Mouse (Mus musculus): ENCODE measurements around the gene Txndc15.

Gene Txndc15

GRCm38 (mm10) chr13:55721516-55721915 lies 7.1 kb downstream of the Txndc15 start:
- TF ChIP-seq GATA4 (IDR thresholded peaks at IDR 0.05; ENCODE audit: insufficient replicate concordance, low read length) = no peak

DNA sequence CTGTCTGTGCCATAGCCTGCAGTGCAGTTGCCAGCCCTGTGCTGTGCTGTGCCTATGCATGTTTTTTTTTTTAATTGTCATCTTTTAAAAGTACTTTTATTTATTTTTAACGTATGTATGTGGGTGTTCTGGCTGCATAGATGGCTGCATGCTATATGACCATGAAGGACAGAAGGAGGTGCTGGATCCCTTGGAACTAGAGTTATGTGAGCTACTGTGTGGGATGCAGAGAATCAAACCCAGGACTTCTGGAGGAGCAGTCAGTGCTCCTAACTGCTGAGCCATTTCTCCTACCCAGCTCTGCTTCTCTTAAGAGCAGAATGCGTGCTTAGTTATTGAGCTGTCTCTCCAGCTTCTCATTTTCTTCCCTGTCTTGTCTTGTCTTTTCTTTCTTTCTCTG lies 7.5 kb downstream of the Txndc15 start:
- no peak for TF ChIP-seq GATA4 (IDR thresholded peaks at IDR 0.05; ENCODE audit: insufficient replicate concordance, low read length)

DNA sequence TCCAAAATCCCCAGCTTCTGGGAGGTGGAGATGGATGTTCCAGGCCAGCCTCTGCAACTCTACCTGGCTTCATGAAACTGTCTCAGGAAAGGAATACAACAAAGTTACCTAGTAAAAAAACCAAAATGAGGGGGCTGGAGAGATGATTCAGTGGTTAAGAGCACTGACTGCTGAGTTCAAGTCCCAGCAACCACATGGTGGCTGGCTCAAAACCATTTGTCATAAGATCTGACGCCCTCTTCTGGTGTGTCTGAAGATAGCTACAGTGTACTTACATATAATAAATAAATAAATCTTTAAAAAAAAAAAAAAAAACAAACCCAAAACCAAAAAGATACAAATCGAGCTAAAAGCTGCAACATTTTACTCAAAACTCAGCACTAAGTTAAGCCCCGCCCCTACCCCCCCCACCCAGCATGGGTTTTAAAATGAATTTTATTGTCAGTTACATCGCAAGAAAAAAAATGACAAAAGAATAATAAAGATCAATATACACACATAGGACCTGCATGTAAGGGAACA lies 12.2 kb downstream of the Txndc15 start:
- TF ChIP-seq GATA4 (IDR thresholded peaks at IDR 0.05; ENCODE audit: insufficient replicate concordance, low read length) = no peak

DNA sequence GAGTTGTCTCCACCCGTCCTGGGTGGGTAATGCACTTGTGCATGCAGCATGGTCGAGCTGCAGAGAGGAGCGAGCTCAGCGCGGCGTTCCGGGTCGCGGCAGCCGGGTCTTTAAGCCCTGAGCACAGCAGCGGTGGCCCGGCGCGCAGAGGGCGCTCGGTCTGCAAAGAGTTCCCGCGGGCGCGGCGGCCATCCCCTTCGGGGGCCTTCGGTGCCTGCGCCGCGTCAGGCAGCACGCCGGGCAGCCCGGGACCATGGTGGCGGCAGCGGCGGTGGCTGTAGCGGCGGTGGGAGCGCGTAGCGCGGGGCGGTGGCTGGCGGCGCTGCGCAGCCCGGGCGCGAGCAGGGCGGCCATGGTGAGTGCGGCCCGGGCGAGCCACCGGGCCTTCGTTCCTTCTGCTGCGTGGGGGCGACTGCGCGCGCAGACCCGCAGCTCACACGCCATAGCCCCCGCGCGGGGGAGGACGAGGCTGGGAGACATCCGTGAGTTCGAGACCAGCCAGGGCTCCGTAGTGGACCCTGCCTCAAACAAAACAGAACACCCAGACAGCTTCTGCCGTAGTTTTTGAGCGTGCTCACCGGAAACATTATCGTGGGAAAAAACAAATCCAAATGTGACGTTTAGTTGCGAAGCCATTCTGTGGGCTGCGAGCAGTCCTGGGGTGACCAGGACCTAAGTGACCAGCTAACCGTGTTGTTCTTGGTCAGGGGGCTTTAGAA lies 12.8 kb downstream of the Txndc15 start, which contains the start of gene Pcbd2:
TSS of gene Pcbd2 (plus strand) at position 249 of the 719 bp plus-strand sequence.
- no peak; the same call in 1 of the 2 replicates for TF ChIP-seq GATA4 (IDR thresholded peaks at IDR 0.05; ENCODE audit: insufficient replicate concordance, low read length)

- no peak for TF ChIP-seq GATA4 (IDR thresholded peaks at IDR 0.05; ENCODE audit: insufficient replicate concordance, low read length)
Observed at GRCm38 (mm10) chr13:55727839-55728238, 13.4 kb downstream of the Txndc15 start.

- no peak for TF ChIP-seq GATA4 (IDR thresholded peaks at IDR 0.05; ENCODE audit: insufficient replicate concordance, low read length)
Observed at GRCm38 (mm10) chr13:55730716-55731115, 16.3 kb downstream of the Txndc15 start.

GRCm38 (mm10) chr13:55732121-55732520 lies 17.7 kb downstream of the Txndc15 start:
- TF ChIP-seq GATA4 (IDR thresholded peaks at IDR 0.05; ENCODE audit: insufficient replicate concordance, low read length) = no peak

DNA sequence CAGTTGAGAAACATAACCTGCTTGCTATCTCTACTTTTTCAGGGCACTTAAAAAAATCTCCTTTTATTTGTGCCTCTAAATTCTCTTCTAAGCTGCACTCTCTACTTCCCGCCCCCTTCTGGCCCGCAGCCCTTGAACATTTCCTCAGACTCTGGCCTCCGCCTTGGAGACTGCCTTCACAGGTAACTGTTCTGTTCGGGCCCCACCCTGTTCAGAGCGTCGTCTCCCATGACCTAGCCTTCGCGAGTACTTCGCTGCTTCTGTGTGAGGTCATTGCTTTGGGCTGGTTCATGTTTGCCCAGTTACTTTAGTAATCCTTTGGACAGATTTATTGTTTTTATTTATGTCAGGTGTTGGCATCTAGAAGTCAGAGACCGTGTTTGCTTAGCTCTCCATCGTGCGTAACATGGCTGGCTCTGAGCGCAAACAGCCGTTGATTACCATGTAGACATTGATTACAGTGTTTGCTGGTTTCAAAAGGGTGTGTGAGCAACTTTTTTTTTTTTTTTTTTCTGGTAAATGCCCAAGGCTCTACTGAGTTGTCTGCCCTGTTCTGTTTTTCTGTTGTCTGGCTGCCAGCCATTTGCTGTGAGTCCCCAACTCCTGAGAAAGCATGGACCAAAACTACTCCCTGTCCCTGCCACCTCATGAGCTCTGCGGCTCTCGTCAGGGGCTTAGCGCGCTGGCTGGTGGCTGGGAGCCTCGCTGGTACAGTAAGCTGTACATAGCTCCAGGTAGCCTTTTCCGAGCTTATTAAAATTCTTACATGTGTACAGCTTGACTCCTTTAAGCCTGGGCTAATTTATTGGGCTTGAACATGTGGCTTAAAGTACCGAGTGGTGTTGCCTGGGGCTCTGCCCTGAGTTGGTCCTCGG lies 19.4 kb downstream of the Txndc15 start:
- TF ChIP-seq GATA4 (IDR thresholded peaks at IDR 0.05; ENCODE audit: insufficient replicate concordance, low read length) = no peak

DNA sequence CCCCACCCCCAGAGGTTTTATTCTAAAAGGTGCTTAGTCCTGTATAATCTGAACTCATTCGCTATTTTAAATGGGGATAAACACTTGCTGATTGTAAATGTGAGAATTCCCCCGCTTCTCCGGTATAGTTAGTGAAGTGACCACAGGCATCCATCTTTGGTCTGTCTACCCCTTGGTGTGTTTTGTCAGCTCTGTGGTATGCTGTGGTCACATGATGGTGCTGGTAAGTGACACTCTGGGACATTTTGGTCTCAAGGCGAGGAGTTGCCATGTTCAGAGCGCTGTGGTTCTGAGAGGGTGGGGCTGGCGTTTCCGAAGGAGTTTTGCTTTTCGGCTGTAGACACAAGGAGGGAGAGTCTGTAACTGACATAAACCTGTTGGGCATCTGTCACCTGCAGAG lies 23.4 kb downstream of the Txndc15 start:
- TF ChIP-seq GATA4 (IDR thresholded peaks at IDR 0.05; ENCODE audit: insufficient replicate concordance, low read length) = no peak

- TF ChIP-seq GATA4 (IDR thresholded peaks at IDR 0.05; ENCODE audit: insufficient replicate concordance, low read length) = no peak
Observed at GRCm38 (mm10) chr13:55742306-55742705, 27.9 kb downstream of the Txndc15 start.

- no peak for TF ChIP-seq GATA4 (IDR thresholded peaks at IDR 0.05; ENCODE audit: insufficient replicate concordance, low read length)
Observed at GRCm38 (mm10) chr13:55754380-55754779, 39.9 kb downstream of the Txndc15 start.

- no peak for TF ChIP-seq GATA4 (IDR thresholded peaks at IDR 0.05; ENCODE audit: insufficient replicate concordance, low read length)
Observed at GRCm38 (mm10) chr13:55756789-55757188, 42.3 kb downstream of the Txndc15 start.

GRCm38 (mm10) chr13:55757645-55758044 lies 43.2 kb downstream of the Txndc15 start:
- no peak for TF ChIP-seq GATA4 (IDR thresholded peaks at IDR 0.05; ENCODE audit: insufficient replicate concordance, low read length)

GRCm38 (mm10) chr13:55760576-55760975 lies 46.1 kb downstream of the Txndc15 start:
- no peak for TF ChIP-seq GATA4 (IDR thresholded peaks at IDR 0.05; ENCODE audit: insufficient replicate concordance, low read length)

- no peak for TF ChIP-seq GATA4 (IDR thresholded peaks at IDR 0.05; ENCODE audit: insufficient replicate concordance, low read length)
Observed at GRCm38 (mm10) chr13:55761486-55761885, 47.0 kb downstream of the Txndc15 start.

DNA sequence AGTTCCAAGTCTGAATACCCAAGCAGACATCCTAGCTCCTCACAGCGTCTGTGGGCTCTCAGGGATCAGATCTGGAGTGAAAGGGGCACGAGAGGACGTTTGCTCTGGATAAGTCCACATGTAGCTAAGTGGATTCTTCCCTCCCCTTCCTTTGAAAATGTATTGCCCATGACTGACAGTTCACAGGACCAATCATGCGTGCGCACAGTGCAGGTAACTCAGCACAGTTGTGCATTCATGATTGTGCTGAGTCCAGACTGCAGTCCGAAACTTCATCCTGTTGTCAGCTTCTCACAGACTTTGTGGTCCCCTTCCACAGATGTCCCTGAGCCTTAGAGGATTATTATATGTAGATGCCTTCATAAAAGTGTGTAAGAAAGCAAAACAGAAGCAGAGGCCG lies 59.9 kb downstream of the Txndc15 start:
- TF ChIP-seq GATA4 (IDR thresholded peaks at IDR 0.05; ENCODE audit: insufficient replicate concordance, low read length) = no peak

Measured in liver, adult (tissue).